Mouse (Mus musculus) left cerebral cortex, postnatal 10 days (tissue): ENCODE measurements around the gene Ctnna3. TPM values are rescaled to one million over a fixed set of nuclear protein-coding genes. Genes with fewer than 3 reads are reported as not detected.
A peak's percentile ranks its signal among the peaks of the same experiment; 100 is the strongest.
"Not testable (repeated sequence)": the region's sequence is repeated elsewhere in the genome, so short reads cannot be mapped to it uniquely, and the experiment has no call there.

Experiments
- DNase-seq, 2 experiments: peaks; one replicate each; pipeline ENCODE4 v3.0.0; 2021 to 2022; ENCODE audit warnings: low spot score in 2 of 2, mixed read lengths in 1 of 2; ENCODE audit errors: extremely low spot score in 1 of 2
- intact Hi-C: fragments of 180-260 bp; cut with DNase I; formaldehyde crosslinking; loops from one replicate; pipeline ENCODE4 v1.15.1; 2025
- total RNA-seq, 2 experiments: library from RNA; stranded (reverse); gene quantifications; 2 replicates each; pipeline ENCODE4 v1.2.3; 2021

Ctnna3 gene
- total RNA-seq, 2 experiments from 2014 or later, result 1.4 TPM

GRCm38 (mm10) chr10:64861439-64861838, 1431.5 kb downstream of the Ctnna3 start:
- intact Hi-C loops, result no loop called here
- peak in 1 of 2 experiments; percentile 12 for DNase-seq

GRCm38 (mm10) chr10:64870888-64871287, 1441.0 kb downstream of the Ctnna3 start:
- intact Hi-C loops, result no loop called here
- DNase-seq, result no peak

GRCm38 (mm10) chr10:64876506-64876905, 1446.6 kb downstream of the Ctnna3 start:
- intact Hi-C loops, result no loop called here
- no peak for DNase-seq

GRCm38 (mm10) chr10:64879860-64880259, 1450.0 kb downstream of the Ctnna3 start:
- peak in 1 of 2 experiments; percentile 15 for DNase-seq
- intact Hi-C loops, result no loop called here

GRCm38 (mm10) chr10:64886946-64887345, 1457.0 kb downstream of the Ctnna3 start:
- DNase-seq, result no peak

GRCm38 (mm10) chr10:64892458-64892857, 1462.6 kb downstream of the Ctnna3 start:
- DNase-seq, result no peak
- intact Hi-C loops, result no loop called here

More at GRCm38 (mm10) chr10:64886946-64887345, 1457.0 kb downstream of the Ctnna3 start:
- intact Hi-C loops, result no loop called here

- DNase-seq, result no peak
- intact Hi-C loops, result no loop called here
Observed at GRCm38 (mm10) chr10:64898739-64899138, 1468.8 kb downstream of the Ctnna3 start.

- intact Hi-C loops, result no loop called here
- DNase-seq, result no peak
Observed at GRCm38 (mm10) chr10:64901726-64902125, 1471.8 kb downstream of the Ctnna3 start.

GRCm38 (mm10) chr10:64940975-64941374, 1511.1 kb downstream of the Ctnna3 start:
- intact Hi-C loops, result no loop called here

GRCm38 (mm10) chr10:64958391-64958790, 1528.5 kb downstream of the Ctnna3 start:
- intact Hi-C loops, result no loop called here
- DNase-seq, result no peak

More at GRCm38 (mm10) chr10:64940975-64941374, 1511.1 kb downstream of the Ctnna3 start:
- no peak for DNase-seq

- intact Hi-C loops, result no loop called here
- DNase-seq, result no peak
Observed at GRCm38 (mm10) chr10:64992871-64993270, 1563.0 kb downstream of the Ctnna3 start.

- no peak for DNase-seq
- intact Hi-C loops, result no loop called here
Observed at GRCm38 (mm10) chr10:65013525-65013924, 1583.6 kb downstream of the Ctnna3 start.

- DNase-seq, result no peak
- intact Hi-C loops, result no loop called here
Observed at GRCm38 (mm10) chr10:65022667-65023066, 1592.8 kb downstream of the Ctnna3 start.

- intact Hi-C loops, DNase-seq: not testable (repeated sequence)
Observed at GRCm38 (mm10) chr10:65033516-65033915, 1603.6 kb downstream of the Ctnna3 start.

Other genes with a start within 250 kb of the Ctnna3 start
- gene Mypn, start 226.1 kb upstream of the Ctnna3 start, total RNA-seq, result 1 to 10 TPM; 5.6 to 7.5 TPM
- 10 to 100 TPM; 40.6 to 43.6 TPM for gene Herc4, start 186.3 kb upstream of the Ctnna3 start, total RNA-seq
- 10 to 100 TPM; 12.8 TPM for gene Sirt1, start 48.4 kb upstream of the Ctnna3 start, total RNA-seq
- 10 to 100 TPM in 1 of 2 experiments, 1 to 10 TPM in 1; 9.0 to 13.0 TPM for gene Dnajc12, start 47.7 kb upstream of the Ctnna3 start, total RNA-seq
- not detected for gene Gm7075, start 8.3 kb upstream of the Ctnna3 start, total RNA-seq